Mouse (Mus musculus) kidney, embryonic 15.5 days (tissue): ENCODE results near the gene Trip12. TPM values are rescaled to one million over a fixed set of nuclear protein-coding genes. Genes with fewer than 3 reads are reported as not detected.

Experiments
- ATAC-seq: fragments of 200-750 bp; cut with Nextera tagmentation; replicated peaks from 2 replicates; pipeline ENCODE4 v1.8.0; 2017; ENCODE audit warnings: moderate TSS enrichment; ENCODE audit not compliant: low FRiP score
- H3K27ac ChIP-seq: fragments of 300-500 bp; sonication (generic); 2 replicates; pipeline ENCODE4 v1.5.1; 2015; ENCODE audit warnings: mild to moderate bottlenecking, inconsistent platforms
- H3K27me3 ChIP-seq: fragments of 300-500 bp; sonication (generic); 2 replicates; pipeline ENCODE4 v1.6.1; 2015; ENCODE audit warnings: inconsistent platforms
- H3K36me3 ChIP-seq: fragments of 300-500 bp; sonication (generic); 2 replicates; pipeline ENCODE4 v1.6.1; 2015; ENCODE audit warnings: inconsistent platforms
- H3K4me1 ChIP-seq: fragments of 300-500 bp; sonication (generic); 2 replicates; pipeline ENCODE4 v1.6.1; 2015; ENCODE audit warnings: inconsistent platforms
- H3K4me2 ChIP-seq: fragments of 300-500 bp; sonication (generic); 2 replicates; pipeline ENCODE4 v1.6.1; 2015; ENCODE audit warnings: moderate library complexity, mild to moderate bottlenecking, inconsistent platforms
- H3K4me3 ChIP-seq: fragments of 300-500 bp; sonication (generic); replicated peaks from 2 replicates; pipeline ENCODE4 v1.5.1; 2015; ENCODE audit warnings: mild to moderate bottlenecking, inconsistent platforms
- H3K9ac ChIP-seq: fragments of 300-500 bp; sonication (generic); 2 replicates; pipeline ENCODE4 v1.6.1; 2015; ENCODE audit warnings: mild to moderate bottlenecking, inconsistent platforms
- H3K9me3 ChIP-seq: fragments of 300-500 bp; sonication (generic); replicated peaks from 2 replicates; pipeline ENCODE4 v1.6.1; 2016; ENCODE audit warnings: inconsistent platforms
- WGBS: fragments of 180-500 bp; shearing (Covaris S2); methylation state at CpG from one replicate; pipeline ENCODE4 v1.1.7; 2015; ENCODE audit warnings: mixed read lengths; 5-methylcytosine and 5-hydroxymethylcytosine counted together
- polyA plus RNA-seq: library from polyadenylated mRNA; unstranded; fragments of >200 nt; fragmentation: Nextera tagmentation; extraction: Ambion mirVana; gene quantifications from 2 replicates; pipeline ENCODE4 v1.2.1, GENCODE M21; 2015

The Trip12 gene
- polyA plus RNA-seq, 1 experiment from 2014 or later: 65.3 TPM

DNA sequence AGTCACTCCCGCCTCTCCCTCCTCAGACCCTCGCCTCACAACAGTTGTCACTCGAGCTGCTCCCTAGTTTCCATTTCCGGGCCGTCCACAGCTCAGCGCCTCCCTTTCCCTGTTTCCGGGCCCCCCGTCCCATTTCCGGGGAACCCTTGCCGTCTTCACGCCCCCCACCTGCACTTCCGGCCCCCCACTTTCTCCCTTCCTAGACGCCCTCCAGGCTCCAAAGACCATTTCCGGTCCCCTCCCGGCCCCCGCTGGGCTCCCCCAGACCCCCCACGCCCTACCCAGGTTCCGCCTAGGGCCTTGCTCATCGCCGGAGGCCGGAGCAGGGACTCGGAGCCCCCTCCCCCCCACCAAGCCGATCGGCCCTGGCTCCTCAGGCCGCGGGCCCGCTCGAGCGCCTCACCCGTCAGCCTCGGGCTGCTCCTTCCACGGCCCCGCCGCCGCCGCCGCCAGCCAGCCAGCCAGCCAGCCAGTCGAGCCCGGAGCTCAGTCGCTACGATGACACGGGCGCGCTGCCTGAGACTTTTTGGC lies 1.6 kb downstream of the Trip12 start:
- Histone ChIP-seq H3K4me2 (peak overlapping the region; percentile 64), H3K9me3 (no peaks in the 10 kb centered on the region), H3K4me1 (peaks cover 11% of the 10 kb centered on the region; the same call in 1 of the 2 replicates), H3K27me3 (no peaks in the 10 kb centered on the region), H3K27ac (peak overlapping the region; percentile 98), H3K9ac (peak overlapping the region; percentile 93), H3K36me3 (0 out of 2 replicates have a peak, but pooled peaks cover under 1% of the 10 kb centered on the region), H3K4me3 (peak overlapping the region; percentile 97)
- under 1% methylated on average over 39 of the region's 44 CpGs for WGBS
- ATAC-seq: peak; percentile 75

DNA sequence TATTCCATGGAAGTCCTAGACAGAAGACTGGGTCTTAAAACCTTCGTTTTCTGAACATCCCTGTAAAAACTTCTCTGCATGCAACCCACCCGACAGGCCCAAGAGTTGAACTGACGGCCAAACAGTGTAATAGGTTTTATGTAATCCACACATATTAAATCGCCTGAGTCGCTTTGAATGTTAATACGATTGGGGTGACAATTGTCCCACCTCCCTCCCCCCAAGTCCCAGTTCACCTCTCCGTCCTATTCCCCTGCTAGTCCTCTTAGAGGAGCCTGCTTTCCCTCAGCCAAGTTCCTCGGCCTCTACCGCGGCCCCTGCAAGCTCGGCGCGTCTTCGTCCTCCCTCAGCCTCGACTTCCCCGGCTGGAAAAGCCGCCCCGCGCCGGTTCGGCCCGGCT lies 2.2 kb downstream of the Trip12 start:
- Histone ChIP-seq H3K27ac (peak overlapping the region; percentile 98), H3K4me1 (peaks cover 11% of the 10 kb centered on the region; the same call in 1 of the 2 replicates), H3K4me3 (peak overlapping the region; percentile 97), H3K36me3 (peaks cover 4% of the 10 kb centered on the region), H3K4me2 (peak overlapping the region; percentile 64), H3K27me3 (no peaks in the 10 kb centered on the region), H3K9ac (peak overlapping the region; percentile 93), H3K9me3 (no peaks in the 10 kb centered on the region)
- WGBS: under 1% methylated on average over 22 of the region's 22 CpGs
- ATAC-seq: peak; percentile 10

- H3K4me2 ChIP-seq: peak overlapping the region; percentile 64
- H3K27ac ChIP-seq: peak overlapping the region; percentile 98; the same call in 1 of the 2 replicates
- no peaks in the 10 kb centered on the region for H3K9me3 ChIP-seq
- H3K36me3 ChIP-seq: peaks cover 10% of the 10 kb centered on the region
- WGBS: 6% methylated on average over 20 of the region's 20 CpGs
- H3K4me3 ChIP-seq: peak overlapping the region; percentile 97
- H3K9ac ChIP-seq: peak overlapping the region; percentile 93
- no peaks in the 10 kb centered on the region for H3K27me3 ChIP-seq
- peaks cover 11% of the 10 kb centered on the region; the same call in 1 of the 2 replicates for H3K4me1 ChIP-seq
- no peak for ATAC-seq
Observed at GRCm38 (mm10) chr1:84837523-84838145, 2.7 kb downstream of the Trip12 start.

- no peak overlapping the region for H3K27ac ChIP-seq
- H3K4me1 ChIP-seq: no peaks in the 10 kb centered on the region
- H3K36me3 ChIP-seq: peaks cover 34% of the 10 kb centered on the region
- H3K4me3 ChIP-seq: no peak overlapping the region
- no peaks in the 10 kb centered on the region for H3K27me3 ChIP-seq
- no peak for ATAC-seq
- WGBS: 63% methylated on average over 2 of the region's 2 CpGs
- no peak overlapping the region for H3K9ac ChIP-seq
- H3K4me2 ChIP-seq: no peak overlapping the region
- no peaks in the 10 kb centered on the region for H3K9me3 ChIP-seq
Observed at GRCm38 (mm10) chr1:84825091-84825490, 15.2 kb downstream of the Trip12 start.

GRCm38 (mm10) chr1:84817596-84817995 lies 22.7 kb downstream of the Trip12 start:
- no peak overlapping the region for H3K9ac ChIP-seq
- H3K4me1 ChIP-seq: no peaks in the 10 kb centered on the region
- 91% methylated on average over 1 of the region's 1 CpGs for WGBS
- no peak for ATAC-seq
- H3K9me3 ChIP-seq: no peaks in the 10 kb centered on the region
- no peak overlapping the region for H3K27ac ChIP-seq
- H3K27me3 ChIP-seq: no peaks in the 10 kb centered on the region
- no peak overlapping the region for H3K4me2 ChIP-seq
- H3K36me3 ChIP-seq: peaks cover 24% of the 10 kb centered on the region
- no peak overlapping the region for H3K4me3 ChIP-seq

DNA sequence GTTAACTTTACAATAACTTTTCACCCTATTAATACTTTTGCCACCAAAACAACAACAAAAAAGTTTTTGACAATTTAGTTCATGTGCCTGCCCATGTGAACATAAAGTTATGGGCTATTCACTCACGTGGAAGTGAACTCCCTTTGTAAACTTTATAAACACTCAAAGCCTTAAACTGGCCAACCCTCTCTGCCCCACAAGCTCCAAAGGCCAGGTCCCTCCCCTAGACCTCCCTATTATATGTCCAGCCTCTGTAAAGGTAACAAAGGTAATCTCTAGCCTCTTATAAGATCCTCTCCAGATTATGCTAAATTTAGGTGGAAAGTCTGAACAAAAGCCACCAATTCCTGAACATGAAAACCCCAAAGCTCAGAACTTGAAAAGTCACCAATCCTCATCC lies 36.5 kb downstream of the Trip12 start:
- no peak for ATAC-seq
- WGBS: 70% methylated on average over 1 of the region's 1 CpGs

DNA sequence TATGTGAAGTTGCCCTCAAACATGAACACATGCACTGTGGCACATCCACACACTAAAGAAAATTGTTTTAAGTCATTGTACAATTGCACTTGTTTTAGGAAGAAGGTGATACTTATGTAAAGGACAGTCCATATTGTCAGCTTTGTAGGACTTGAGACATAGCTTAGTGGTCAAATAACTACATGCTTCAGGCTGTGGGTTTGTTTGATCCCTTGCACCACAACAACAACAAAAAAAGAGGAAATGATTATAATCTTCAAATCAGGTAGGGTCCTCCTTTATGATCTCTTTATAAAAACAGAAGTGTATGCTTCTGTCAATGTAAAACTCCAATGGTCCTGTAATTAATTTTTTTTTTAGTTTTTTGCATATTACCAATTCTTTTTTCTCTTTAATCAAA lies 41.1 kb downstream of the Trip12 start:
- no peak for ATAC-seq
- no peaks in the 10 kb centered on the region for H3K4me1 ChIP-seq
- H3K9me3 ChIP-seq: no peaks in the 10 kb centered on the region
- no peak overlapping the region for H3K4me3 ChIP-seq
- no peaks in the 10 kb centered on the region for H3K27me3 ChIP-seq
- H3K36me3 ChIP-seq: peaks cover 3% of the 10 kb centered on the region
- no peak overlapping the region for H3K9ac ChIP-seq
- no peak overlapping the region for H3K27ac ChIP-seq
- H3K4me2 ChIP-seq: no peak overlapping the region

More for the DNA sequence above, 36.5 kb downstream of the Trip12 start:
- no peak overlapping the region for H3K9ac ChIP-seq
- H3K36me3 ChIP-seq: no peaks in the 10 kb centered on the region
- no peak overlapping the region for H3K4me2 ChIP-seq
- H3K4me3 ChIP-seq: no peak overlapping the region
- no peak overlapping the region for H3K27ac ChIP-seq
- H3K4me1 ChIP-seq: no peaks in the 10 kb centered on the region
- H3K27me3 ChIP-seq: no peaks in the 10 kb centered on the region
- H3K9me3 ChIP-seq: no peaks in the 10 kb centered on the region

DNA sequence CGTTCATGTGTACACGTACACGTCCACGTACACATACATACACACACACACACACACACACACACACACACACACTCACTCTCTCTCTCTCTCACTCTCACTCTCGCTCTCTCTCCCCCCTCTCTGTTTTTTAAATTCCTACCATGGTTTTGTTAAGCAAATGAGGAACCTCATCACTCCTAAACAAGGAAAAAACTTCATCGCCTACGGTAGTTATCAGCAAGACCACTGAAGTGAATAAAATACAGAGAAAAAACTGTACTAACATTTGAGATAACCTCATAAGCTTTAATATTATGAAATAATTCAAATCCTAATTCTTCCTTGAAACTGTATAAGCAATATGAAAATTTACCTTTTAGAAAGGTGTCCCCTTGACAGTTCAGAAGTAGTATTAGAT lies 45.0 kb downstream of the Trip12 start:
- H3K9ac ChIP-seq: no peak overlapping the region
- no peak overlapping the region for H3K4me2 ChIP-seq
- H3K4me3 ChIP-seq: no peak overlapping the region
- peaks cover 35% of the 10 kb centered on the region for H3K36me3 ChIP-seq
- H3K4me1 ChIP-seq: no peaks in the 10 kb centered on the region
- H3K9me3 ChIP-seq: no peaks in the 10 kb centered on the region
- H3K27me3 ChIP-seq: no peaks in the 10 kb centered on the region
- no peak overlapping the region for H3K27ac ChIP-seq
- no peak for ATAC-seq
- 91% methylated on average over 7 of the region's 7 CpGs for WGBS

- WGBS: 85% methylated on average over 2 of the region's 2 CpGs
- no peaks in the 10 kb centered on the region for H3K4me1 ChIP-seq
- H3K4me2 ChIP-seq: no peak overlapping the region
- H3K27ac ChIP-seq: no peak overlapping the region
- ATAC-seq: no peak
- no peak overlapping the region for H3K4me3 ChIP-seq
- no peak overlapping the region for H3K9ac ChIP-seq
- H3K9me3 ChIP-seq: no peaks in the 10 kb centered on the region
- H3K36me3 ChIP-seq: peaks cover 61% of the 10 kb centered on the region
- H3K27me3 ChIP-seq: no peaks in the 10 kb centered on the region
Observed at GRCm38 (mm10) chr1:84791393-84791792, 48.9 kb downstream of the Trip12 start.

GRCm38 (mm10) chr1:84780630-84781029 lies 59.7 kb downstream of the Trip12 start:
- no peaks in the 10 kb centered on the region for H3K9me3 ChIP-seq
- 97% methylated on average over 3 of the region's 3 CpGs for WGBS
- no peaks in the 10 kb centered on the region for H3K27me3 ChIP-seq
- H3K27ac ChIP-seq: no peak overlapping the region
- ATAC-seq: no peak
- peaks cover 55% of the 10 kb centered on the region for H3K36me3 ChIP-seq
- H3K4me3 ChIP-seq: no peak overlapping the region
- no peaks in the 10 kb centered on the region for H3K4me1 ChIP-seq
- no peak overlapping the region for H3K4me2 ChIP-seq
- no peak overlapping the region for H3K9ac ChIP-seq

DNA sequence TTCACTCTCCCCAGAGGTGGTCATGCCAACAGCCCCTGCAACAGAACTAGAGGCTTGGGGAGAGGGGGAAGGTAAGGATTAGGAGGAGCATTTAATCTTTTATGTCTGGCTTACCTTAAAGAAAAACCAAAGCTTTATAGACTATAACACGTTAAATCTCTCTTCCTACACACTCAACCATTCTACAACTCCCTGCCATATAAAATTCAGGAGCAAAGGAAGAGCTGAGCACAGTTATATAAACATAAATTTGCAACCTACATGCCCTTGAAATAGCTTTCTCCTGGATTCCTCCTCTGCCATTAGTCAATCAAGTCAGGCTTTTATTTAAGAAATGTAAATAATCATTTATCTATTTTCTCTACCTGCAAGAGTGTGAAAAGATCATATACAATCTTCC lies 62.9 kb downstream of the Trip12 start:
- H3K27me3 ChIP-seq: no peaks in the 10 kb centered on the region
- WGBS: 70% methylated on average over 1 of the region's 1 CpGs
- peaks cover 51% of the 10 kb centered on the region for H3K36me3 ChIP-seq
- H3K4me3 ChIP-seq: no peak overlapping the region
- ATAC-seq: no peak
- H3K4me2 ChIP-seq: no peak overlapping the region
- H3K9me3 ChIP-seq: no peaks in the 10 kb centered on the region
- no peaks in the 10 kb centered on the region for H3K4me1 ChIP-seq
- H3K9ac ChIP-seq: no peak overlapping the region
- no peak overlapping the region for H3K27ac ChIP-seq

- 91% methylated on average over 4 of the region's 4 CpGs for WGBS
- Histone ChIP-seq H3K4me3 (no peak overlapping the region), H3K36me3 (peaks cover 77% of the 10 kb centered on the region), H3K27me3 (no peaks in the 10 kb centered on the region), H3K4me2 (no peak overlapping the region), H3K9me3 (no peaks in the 10 kb centered on the region), H3K9ac (no peak overlapping the region), H3K27ac (no peak overlapping the region), H3K4me1 (no peaks in the 10 kb centered on the region)
- ATAC-seq: no peak
Observed at GRCm38 (mm10) chr1:84758843-84759242, 81.5 kb downstream of the Trip12 start.

GRCm38 (mm10) chr1:84742156-84742555 lies 98.2 kb downstream of the Trip12 start:
- Histone ChIP-seq H3K4me1 (no peaks in the 10 kb centered on the region), H3K36me3 (peaks cover 74% of the 10 kb centered on the region), H3K9ac (no peak overlapping the region), H3K4me3 (no peak overlapping the region), H3K27ac (no peak overlapping the region), H3K4me2 (no peak overlapping the region), H3K9me3 (no peaks in the 10 kb centered on the region), H3K27me3 (no peaks in the 10 kb centered on the region)
- whole genome bisulfite sequencing: 96% methylated on average over 3 of the region's 3 CpGs
- ATAC-seq: no peak
